Mouse (Mus musculus) lung, postnatal 0 days (tissue): ENCODE data around the gene Cltb.

Experiments
- CTCF ChIP-seq: IDR thresholded peaks from 2 replicates; pipeline ENCODE4 v1.5.1; 2016; ENCODE audit warnings: antibody characterized with exemption, mild to moderate bottlenecking
- EP300 ChIP-seq: IDR thresholded peaks from 2 replicates; pipeline ENCODE4 v1.6.1; 2016; ENCODE audit warnings: antibody characterized with exemption, mild to moderate bottlenecking, control low read depth

GRCm38 (mm10) chr13:54609301-54609700 is 1.8 kb downstream of the Cltb start:
- TF ChIP-seq CTCF, result no peak
- no peak for TF ChIP-seq EP300
